Mouse (Mus musculus) kidney, embryonic 16.5 days (tissue): ENCODE data around the gene Fam166a. TPM values are rescaled to one million over a fixed set of nuclear protein-coding genes. Genes with fewer than 3 reads are reported as not detected.
A peak's percentile ranks its signal among the peaks of the same experiment; 100 is the strongest.

Experiments used
- ATAC-seq: fragments of 200-750 bp; cut with Nextera tagmentation; 2 replicates; pipeline ENCODE4 v1.8.0; 2017; ENCODE audit warnings: moderate TSS enrichment; ENCODE audit not compliant: low FRiP score, low TSS enrichment
- H3K27ac ChIP-seq: fragments of 300-500 bp; sonication (generic); 2 replicates; pipeline ENCODE4 v1.5.1; 2014; ENCODE audit warnings: low read length
- H3K27me3 ChIP-seq: fragments of 300-500 bp; sonication (generic); 2 replicates; pipeline ENCODE4 v1.6.1; 2014; ENCODE audit warnings: low read length, control low read depth, mixed read lengths; ENCODE audit not compliant: insufficient read depth
- H3K36me3 ChIP-seq: fragments of 300-500 bp; sonication (generic); 2 replicates; pipeline ENCODE4 v1.6.1; 2014; ENCODE audit warnings: low read length, control low read depth, mixed read lengths; ENCODE audit not compliant: insufficient read depth
- H3K4me1 ChIP-seq: fragments of 300-500 bp; sonication (generic); 2 replicates; pipeline ENCODE4 v1.6.1; 2014; ENCODE audit warnings: low read length, control low read depth, mixed read lengths; ENCODE audit not compliant: insufficient read depth
- H3K4me2 ChIP-seq: fragments of 300-500 bp; sonication (generic); replicated peaks from 2 replicates; pipeline ENCODE4 v1.6.1; 2014; ENCODE audit warnings: low read depth, low read length
- H3K4me3 ChIP-seq: fragments of 300-500 bp; sonication (generic); 2 replicates; pipeline ENCODE4 v1.5.1; 2014; ENCODE audit warnings: mild to moderate bottlenecking, low read length
- H3K9ac ChIP-seq: fragments of 300-500 bp; sonication (generic); replicated peaks from 2 replicates; pipeline ENCODE4 v1.6.1; 2014; ENCODE audit warnings: low read length
- H3K9me3 ChIP-seq: fragments of 300-500 bp; sonication (generic); 2 replicates; pipeline ENCODE4 v1.6.1; 2016; ENCODE audit warnings: low read length, control low read depth
- WGBS: fragments of 180-500 bp; shearing (Covaris S2); extraction: QIAGEN DNeasy Blood & Tissue Kit; methylation state at CpG from one replicate; pipeline ENCODE4 v1.1.7; 2014; 5-methylcytosine and 5-hydroxymethylcytosine counted together
- polyA plus RNA-seq: library from polyadenylated mRNA; unstranded; fragments of >200 nt; fragmentation: Nextera tagmentation; extraction: Ambion mirVana; gene quantifications from 2 replicates; pipeline ENCODE4 v1.2.1, GENCODE M21; 2015

Fam166a gene
- polyA plus RNA-seq, 1 experiment from 2014 or later: 0.37 TPM

DNA sequence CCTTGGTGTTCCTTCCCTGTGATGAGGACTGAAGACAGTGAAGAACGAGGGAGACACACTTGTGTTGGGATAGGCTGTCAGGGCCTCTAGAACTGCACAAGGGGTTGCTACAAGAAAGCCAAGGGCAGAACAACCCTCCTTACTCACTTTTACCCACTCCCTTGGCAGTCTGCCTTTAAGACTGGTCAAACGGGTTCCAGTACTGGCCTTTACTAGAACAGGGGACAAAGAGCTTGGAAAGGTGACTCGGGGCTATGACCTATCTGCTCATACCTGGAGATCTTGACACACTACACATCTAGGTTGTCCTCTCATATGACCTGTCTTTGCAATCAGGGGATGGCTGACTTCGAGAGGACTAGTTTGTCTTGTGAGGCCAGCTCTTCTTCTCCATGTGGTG is 19.0 kb downstream of the Fam166a start:
- Histone ChIP-seq H3K4me1 (peaks cover 21% of the 10 kb centered on the region), H3K9me3 (no peaks in the 10 kb centered on the region), H3K36me3 (no peaks in the 10 kb centered on the region), H3K4me2 (no peak overlapping the region), H3K27me3 (peaks cover 13% of the 10 kb centered on the region), H3K9ac (no peak overlapping the region), H3K4me3 (no peak overlapping the region), H3K27ac (peak overlapping the region; percentile 45; the same call in 1 of the 2 replicates)
- 60% methylated on average over 4 of the region's 4 CpGs for WGBS
- no peak for ATAC-seq

DNA sequence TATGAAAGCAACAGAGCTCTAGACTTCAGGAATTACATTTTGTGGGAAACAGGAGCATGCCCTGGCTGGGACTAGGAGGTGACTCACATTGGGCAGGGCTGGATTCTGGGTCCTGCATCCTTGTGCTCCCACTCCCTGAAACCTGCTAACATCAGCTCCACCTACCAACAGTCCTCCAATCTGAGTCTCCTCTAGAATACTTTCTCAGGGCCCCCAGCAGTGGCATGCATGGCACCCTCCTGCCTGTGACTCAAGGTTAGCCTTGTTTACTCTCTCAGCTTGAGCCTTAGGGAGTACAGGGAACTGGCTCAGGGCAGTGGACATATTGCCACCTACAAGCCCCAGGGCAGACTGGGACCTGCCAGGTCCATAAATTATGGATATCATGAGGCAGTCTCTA is 19.6 kb downstream of the Fam166a start:
- no peak overlapping the region for H3K4me2 ChIP-seq
- H3K27me3 ChIP-seq: peaks cover 19% of the 10 kb centered on the region
- H3K9me3 ChIP-seq: no peaks in the 10 kb centered on the region
- H3K36me3 ChIP-seq: no peaks in the 10 kb centered on the region
- ATAC-seq: no peak
- peak overlapping the region; percentile 45; the same call in 1 of the 2 replicates for H3K27ac ChIP-seq
- H3K9ac ChIP-seq: no peak overlapping the region
- peaks cover 26% of the 10 kb centered on the region for H3K4me1 ChIP-seq
- no peak overlapping the region for H3K4me3 ChIP-seq

DNA sequence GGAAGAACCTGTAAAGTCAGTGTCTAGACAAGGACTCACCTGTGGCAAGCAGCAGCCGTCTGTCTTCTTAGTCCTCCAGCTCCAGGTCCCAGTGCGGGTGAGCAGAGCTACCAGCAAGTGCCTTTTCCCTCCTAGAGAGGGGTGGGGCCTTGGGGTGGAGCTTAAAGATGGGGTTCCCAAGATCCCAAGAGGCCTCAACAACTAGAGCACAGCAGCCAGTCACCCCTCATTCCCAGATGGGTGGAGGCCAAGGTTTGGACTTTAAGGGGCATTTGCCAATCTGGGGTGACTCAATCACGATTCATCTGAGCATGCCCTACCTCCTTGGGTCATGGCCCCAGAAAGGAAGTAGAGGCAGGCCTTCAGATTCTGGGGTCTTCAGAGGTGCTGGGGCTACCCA is 21.2 kb downstream of the Fam166a start:
- no peak for ATAC-seq
- H3K4me1 ChIP-seq: peaks cover 26% of the 10 kb centered on the region
- no peak overlapping the region for H3K27ac ChIP-seq

DNA sequence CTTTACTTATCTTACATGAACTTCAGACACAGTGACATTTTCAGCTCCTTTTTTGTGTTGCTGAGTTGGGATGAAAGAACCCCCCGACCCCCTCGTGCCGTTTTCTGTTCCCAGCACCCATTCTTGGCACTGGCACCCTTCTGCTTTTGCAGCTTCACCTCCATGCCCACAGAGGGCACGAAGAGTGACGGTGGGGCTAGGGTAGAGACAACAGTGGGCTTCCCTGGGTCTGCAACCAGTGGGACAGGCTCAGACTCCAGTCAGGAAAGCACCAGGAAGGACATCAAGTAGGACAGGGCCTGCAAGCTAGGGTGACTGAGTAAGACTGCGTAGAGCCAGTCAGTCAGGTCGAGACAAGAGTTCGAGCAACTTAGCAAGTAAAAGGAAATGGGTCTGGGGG is 21.8 kb downstream of the Fam166a start:
- Histone ChIP-seq H3K9me3 (no peaks in the 10 kb centered on the region), H3K36me3 (0 out of 2 replicates have a peak, but pooled peaks cover under 1% of the 10 kb centered on the region), H3K4me1 (peaks cover 26% of the 10 kb centered on the region), H3K4me2 (peak overlapping the region; percentile 97), H3K4me3 (peak overlapping the region; percentile 63), H3K9ac (peak overlapping the region; percentile 55), H3K27ac (peak overlapping the region; percentile 56), H3K27me3 (peaks cover 20% of the 10 kb centered on the region)
- peak; percentile 12 for ATAC-seq
- 51% methylated on average over 8 of the region's 8 CpGs for WGBS

More for the DNA sequence above, 21.2 kb downstream of the Fam166a start:
- Histone ChIP-seq H3K4me2 (no peak overlapping the region), H3K36me3 (no peaks in the 10 kb centered on the region), H3K4me3 (no peak overlapping the region), H3K9ac (no peak overlapping the region), H3K27me3 (peaks cover 20% of the 10 kb centered on the region), H3K9me3 (no peaks in the 10 kb centered on the region)
- WGBS: 86% methylated on average over 3 of the region's 3 CpGs

DNA sequence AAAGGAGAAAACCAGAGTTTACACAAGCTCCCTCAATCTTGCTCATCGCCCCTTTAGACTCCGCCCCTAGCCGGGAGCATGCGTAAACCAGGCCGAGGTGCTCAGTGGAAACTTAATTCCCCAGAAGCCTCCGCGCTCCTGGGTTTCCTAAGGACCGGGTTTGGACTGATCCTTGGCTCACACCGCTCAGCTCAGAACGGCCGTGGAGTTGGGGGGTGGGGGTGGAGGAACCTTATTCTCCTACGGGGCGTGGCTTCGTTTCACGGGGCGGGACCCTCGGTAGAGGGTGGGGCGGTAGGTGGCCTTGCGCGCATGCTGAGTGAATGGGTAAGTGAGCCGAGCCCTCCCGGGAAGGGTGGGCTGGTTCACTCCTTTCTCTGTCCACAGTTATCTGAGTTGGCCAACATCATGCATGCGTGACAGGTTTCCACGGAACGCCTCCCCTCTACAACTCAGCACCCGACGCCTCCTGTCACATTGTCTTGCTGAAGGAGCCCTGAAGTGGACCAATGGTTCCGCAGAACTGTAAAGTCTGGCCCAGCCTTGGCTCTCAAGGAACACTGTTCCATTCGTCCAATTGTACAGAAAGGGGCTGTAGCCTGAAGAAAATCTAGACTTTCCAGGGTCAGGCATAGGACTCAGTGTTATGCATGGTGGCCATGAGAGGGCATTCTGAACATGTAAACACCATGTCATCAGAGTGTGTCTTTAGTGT is 22.3 kb downstream of the Fam166a start:
- peak; percentile 88 for ATAC-seq
- Histone ChIP-seq H3K4me2 (peak overlapping the region; percentile 97), H3K4me1 (peaks cover 26% of the 10 kb centered on the region), H3K36me3 (0 out of 2 replicates have a peak, but pooled peaks cover 3% of the 10 kb centered on the region), H3K9ac (peak overlapping the region; percentile 55), H3K27me3 (peaks cover 20% of the 10 kb centered on the region), H3K9me3 (no peaks in the 10 kb centered on the region), H3K4me3 (peak overlapping the region; percentile 63), H3K27ac (peak overlapping the region; percentile 56)
- 1% methylated on average over 29 of the region's 29 CpGs for WGBS

DNA sequence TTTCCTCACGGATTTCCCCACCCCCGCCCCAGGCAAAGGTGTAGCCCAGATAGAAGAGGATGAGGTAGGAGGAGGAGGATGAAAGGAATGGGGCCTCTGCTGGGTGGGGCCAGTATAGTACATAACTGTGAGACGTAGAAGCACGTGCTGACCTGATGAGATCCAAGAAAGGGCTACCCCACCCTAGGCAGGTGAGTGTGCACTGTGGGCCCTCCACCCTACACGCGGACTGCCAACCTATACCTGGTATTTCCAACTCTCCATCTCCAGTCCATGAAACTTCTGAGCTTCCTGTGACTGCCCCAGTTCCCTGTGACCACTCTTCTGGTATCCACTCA is 22.9 kb downstream of the Fam166a start:
- Histone ChIP-seq H3K27me3 (peaks cover 20% of the 10 kb centered on the region), H3K9ac (peak overlapping the region; percentile 78; the same call in 1 of the 2 replicates), H3K4me3 (peak overlapping the region; percentile 63), H3K4me2 (peak overlapping the region; percentile 97), H3K36me3 (0 out of 2 replicates have a peak, but pooled peaks cover 3% of the 10 kb centered on the region), H3K27ac (0 out of 2 replicates have a peak overlapping the region, but pooled peaks have one; percentile 56), H3K9me3 (no peaks in the 10 kb centered on the region), H3K4me1 (peaks cover 26% of the 10 kb centered on the region)
- 12% methylated on average over 6 of the region's 6 CpGs for WGBS
- ATAC-seq: no peak

DNA sequence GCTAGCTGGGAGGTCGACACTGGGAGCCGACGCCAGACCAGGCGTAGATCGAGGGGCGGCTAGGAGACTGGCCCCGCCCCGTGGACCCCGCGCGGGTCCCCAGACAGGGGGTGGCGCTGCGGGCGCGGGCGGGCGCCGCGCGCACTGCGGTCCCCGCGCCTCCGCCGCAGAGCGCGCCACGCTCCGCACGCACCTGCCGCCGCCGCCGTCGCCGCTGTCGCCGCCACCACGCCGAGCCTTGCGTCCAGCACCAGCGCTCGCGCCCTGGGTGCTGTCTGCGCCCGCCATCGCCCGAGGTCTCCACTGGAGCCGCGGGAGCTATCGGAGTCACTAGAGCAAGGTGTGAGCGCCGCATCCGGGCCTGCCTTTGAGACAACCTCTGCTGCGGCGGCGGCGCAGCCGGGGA is 23.6 kb downstream of the Fam166a start, which contains the start of the genes Rnf208 and Cysrt1:
TSS of gene Rnf208 (plus strand) at position 155 of the 406 bp plus-strand sequence.
TSS of gene Cysrt1 (minus strand) at position 352 of the 406 bp plus-strand sequence.
- WGBS: 0% methylated on average over 56 of the region's 59 CpGs
- Histone ChIP-seq H3K4me3 (peak within 1 kb of the TSS; percentile 63), H3K9me3 (no peaks in the 10 kb centered on the region), H3K36me3 (0 out of 2 replicates have a peak, but pooled peaks cover 6% of the 10 kb centered on the region), H3K27ac (peak within 1 kb of the TSS; percentile 56; the same call in 1 of the 2 replicates), H3K9ac (peak within 1 kb of the TSS; percentile 78), H3K27me3 (peaks cover 20% of the 10 kb centered on the region), H3K4me1 (peaks cover 26% of the 10 kb centered on the region), H3K4me2 (peak within 1 kb of the TSS; percentile 97)
- no peak for ATAC-seq

DNA sequence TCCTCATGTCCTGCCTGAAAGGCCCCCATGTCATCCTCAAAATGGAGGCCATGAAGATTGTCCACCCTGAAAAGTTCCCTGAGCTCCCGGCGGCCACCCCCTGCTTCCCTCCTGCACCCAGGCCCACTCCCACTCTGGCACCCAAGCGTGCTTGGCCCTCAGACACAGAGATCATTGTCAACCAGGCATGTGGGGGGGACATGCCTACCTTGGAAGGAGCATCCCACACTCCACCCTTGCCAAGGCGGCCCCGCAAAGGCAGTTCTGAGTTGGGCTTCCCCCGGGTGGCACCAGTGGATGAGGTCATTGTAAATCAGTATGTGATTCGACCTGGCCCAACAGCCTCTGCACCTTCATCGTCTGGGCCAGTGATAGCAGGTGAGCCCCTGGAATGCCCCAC is 24.8 kb downstream of the Fam166a start:
- Histone ChIP-seq H3K4me1 (peaks cover 26% of the 10 kb centered on the region), H3K27ac (no peak overlapping the region), H3K4me3 (no peak overlapping the region), H3K4me2 (no peak overlapping the region), H3K27me3 (peaks cover 20% of the 10 kb centered on the region), H3K9ac (no peak overlapping the region), H3K36me3 (peaks cover 13% of the 10 kb centered on the region), H3K9me3 (no peaks in the 10 kb centered on the region)
- no peak for ATAC-seq
- WGBS: 82% methylated on average over 8 of the region's 8 CpGs

DNA sequence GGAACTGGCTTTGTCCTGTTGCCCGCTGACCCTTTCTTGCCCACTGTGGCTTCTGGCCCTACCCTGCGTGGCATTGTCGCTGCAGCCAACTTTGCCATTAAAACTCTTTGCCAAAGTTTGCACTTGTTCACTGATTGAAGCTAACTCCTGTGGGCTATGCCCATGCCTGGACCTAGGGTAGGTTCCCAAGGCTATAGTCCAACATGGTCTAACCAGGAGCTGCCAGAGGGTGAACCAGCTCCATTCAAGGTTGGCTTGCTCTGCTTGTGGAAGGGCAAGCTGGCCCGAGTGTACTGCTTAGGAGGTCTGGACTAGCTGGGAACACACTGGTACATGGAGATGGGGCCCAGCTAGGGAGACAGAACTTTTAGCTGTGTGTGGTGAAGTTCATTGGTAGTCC is 25.6 kb downstream of the Fam166a start:
- Histone ChIP-seq H3K27me3 (peaks cover 20% of the 10 kb centered on the region), H3K4me2 (no peak overlapping the region), H3K36me3 (peaks cover 19% of the 10 kb centered on the region), H3K9ac (no peak overlapping the region), H3K27ac (no peak overlapping the region), H3K4me3 (no peak overlapping the region), H3K9me3 (no peaks in the 10 kb centered on the region), H3K4me1 (peaks cover 26% of the 10 kb centered on the region)
- ATAC-seq: no peak
- WGBS: 87% methylated on average over 4 of the region's 4 CpGs
